Mouse (Mus musculus): ENCODE measurements around the gene Gdpd2. TPM values are rescaled to one million over a fixed set of nuclear protein-coding genes. Genes with fewer than 3 reads are reported as not detected.

Gene Gdpd2
- total RNA-seq, 2 experiments from 2014 or later, result 0.16 TPM; not detected in 1

DNA sequence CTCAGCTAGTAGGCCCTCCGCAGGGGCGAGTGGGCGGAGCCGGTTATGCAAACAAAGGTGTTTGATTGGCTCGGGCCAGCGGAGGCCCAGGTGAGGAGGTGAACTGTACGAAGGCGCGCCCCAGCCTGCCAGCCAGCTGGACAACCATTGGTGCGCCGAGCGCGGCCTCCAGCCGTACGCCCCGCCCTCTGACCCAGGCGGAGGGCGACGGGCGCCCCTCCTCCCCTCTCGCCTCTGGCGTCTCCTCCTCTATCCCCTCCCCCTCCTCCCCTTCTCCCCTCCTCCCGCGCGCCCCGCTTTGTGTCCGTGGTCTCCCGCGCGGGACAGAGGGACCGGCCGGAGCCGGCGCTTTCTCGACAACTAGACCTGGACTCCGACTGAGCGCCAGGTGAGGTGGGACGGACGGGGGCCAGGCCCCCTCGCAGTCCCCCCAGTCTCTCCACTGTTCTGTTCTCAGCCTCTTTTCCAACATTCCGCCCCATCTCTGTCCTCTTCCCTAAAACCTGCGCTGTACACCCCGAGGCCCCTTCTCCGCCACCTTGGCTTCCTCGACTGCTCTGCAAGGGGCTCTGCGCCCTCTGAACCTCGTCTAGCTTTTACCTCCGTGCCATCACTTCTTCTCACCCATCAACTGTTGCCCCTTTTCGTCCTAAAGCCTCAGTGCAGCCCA, 47.4 kb downstream of the Gdpd2 start:
- peak; percentile 59 to 62 for DNase-seq (ENCODE audit: low spot score in 2 of 2)

DNA sequence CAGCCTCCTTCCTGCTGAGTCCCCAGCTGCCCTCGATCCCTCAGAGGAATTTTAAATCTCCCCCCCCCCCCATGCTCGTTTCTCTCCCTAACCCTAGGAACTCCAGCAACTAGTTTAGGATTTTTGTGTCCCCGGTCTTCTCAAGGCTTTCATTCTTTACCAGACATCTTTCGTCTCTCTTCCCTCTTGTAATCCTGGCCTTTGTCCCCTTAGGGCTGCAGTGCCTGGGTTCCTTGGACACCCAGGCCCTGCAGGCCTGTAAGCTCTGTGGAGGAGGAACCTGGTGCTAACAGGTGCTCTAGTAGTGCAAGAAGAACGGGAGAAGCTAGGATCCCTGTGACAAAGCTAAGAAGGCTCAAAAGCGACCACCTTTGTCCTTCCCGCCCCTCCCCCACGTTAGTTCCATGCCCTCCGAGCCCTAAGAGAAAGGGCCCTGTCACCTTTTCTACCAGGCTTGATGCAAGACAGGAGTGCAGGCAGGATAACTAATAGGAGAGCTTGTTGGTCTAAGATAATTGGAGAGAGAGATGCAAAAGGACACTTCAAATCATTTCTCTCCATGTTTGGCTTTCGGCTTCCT, 48.1 kb downstream of the Gdpd2 start:
- no peak for DNase-seq (ENCODE audit: low spot score in 2 of 2)

DNA sequence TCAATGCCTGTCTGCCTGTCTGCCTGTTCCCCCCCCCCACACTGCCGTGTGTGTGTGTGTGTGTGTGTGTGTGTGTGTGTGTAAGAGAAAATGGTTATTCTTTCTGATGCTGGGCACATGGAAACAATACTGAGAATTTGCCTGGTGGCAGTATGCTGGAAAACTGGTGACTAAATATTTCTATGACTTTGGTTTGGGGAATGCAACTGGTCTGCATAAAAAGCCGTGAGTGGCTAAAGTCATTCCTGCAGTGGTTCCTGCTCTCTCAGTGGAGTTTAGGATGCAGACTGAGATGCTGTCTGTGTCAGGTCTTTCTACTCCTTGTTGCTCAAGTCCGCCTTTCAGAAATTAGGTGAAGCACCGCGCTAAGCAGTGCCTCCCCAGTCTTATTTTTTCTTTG, 48.7 kb downstream of the Gdpd2 start:
- no peak for DNase-seq (ENCODE audit: low spot score in 2 of 2)

Other genes starting within 250 kb of the Gdpd2 start
- gene Igbp1, start 235.6 kb upstream of the Gdpd2 start, total RNA-seq (2021), result 10 to 100 TPM; 60.7 to 66.5 TPM
- gene Dgat2l6, start 205.0 kb upstream of the Gdpd2 start, total RNA-seq (2021), result not detected
- not detected for gene Awat1, start 157.6 kb upstream of the Gdpd2 start, total RNA-seq (2021)
- not detected for gene P2ry4, start 135.0 kb upstream of the Gdpd2 start, total RNA-seq (2021)
- gene Arr3, start 124.4 kb upstream of the Gdpd2 start, total RNA-seq (2021), result not detected
- under 1 TPM; 0.48 to 0.96 TPM for gene Kif4, start 104.1 kb upstream of the Gdpd2 start, total RNA-seq (2021)
- gene Pdzd11, start 103.3 kb upstream of the Gdpd2 start, total RNA-seq (2021), result 10 to 100 TPM; 40.4 to 53.1 TPM
- gene Dlg3, start 37.8 kb downstream of the Gdpd2 start, total RNA-seq (2021), result 10 to 100 TPM; 27.7 to 29.6 TPM